Mouse (Mus musculus) thymus, adult 2 months (tissue): ENCODE results near the gene Ckm.

Source experiments
- CTCF ChIP-seq: fragments of 200-500 bp; IDR thresholded peaks from 2 replicates; pipeline ENCODE4 v1.5.1; 2012; ENCODE audit warnings: mild to moderate bottlenecking, control low read depth, low read length, moderate library complexity, borderline replicate concordance; ENCODE audit not compliant: control insufficient read depth, poor library complexity, insufficient read depth; ENCODE audit errors: extremely low read depth
- POLR2A ChIP-seq: fragments of 200-500 bp; IDR thresholded peaks from 2 replicates; pipeline ENCODE4 v1.6.1; 2012; ENCODE audit warnings: mild to moderate bottlenecking, low read length, control low read depth, moderate library complexity; ENCODE audit not compliant: control insufficient read depth, poor library complexity, insufficient read depth; ENCODE audit errors: extremely low read depth

DNA sequence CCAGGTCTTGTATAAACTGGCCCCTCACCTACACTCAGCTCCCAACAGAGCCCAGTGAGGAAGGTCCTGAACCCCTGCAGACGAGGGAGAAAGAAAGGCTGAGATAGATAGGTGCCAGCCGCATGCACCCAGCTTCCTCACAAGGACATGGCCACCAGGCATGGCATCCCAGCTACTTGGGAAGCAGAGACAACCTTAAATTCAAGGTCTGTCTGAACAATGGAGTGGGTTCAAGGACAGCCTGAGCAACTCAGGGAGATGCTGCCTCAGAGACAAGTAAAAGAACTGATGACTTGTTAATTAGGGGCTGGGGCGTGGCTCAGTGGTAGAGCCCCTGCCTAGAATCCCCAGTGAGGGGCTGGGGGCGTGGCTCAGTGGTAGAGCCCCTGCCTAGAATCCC is 50.6 kb downstream of the Ckm start:
- no peak for TF ChIP-seq CTCF
- TF ChIP-seq POLR2A = no peak
